Mouse (Mus musculus): ENCODE measurements around the gene Gm12394. TPM values are rescaled to one million over a fixed set of nuclear protein-coding genes. Genes with fewer than 3 reads are reported as not detected.
"Not testable (repeated sequence)": the region's sequence is repeated elsewhere in the genome, so short reads cannot be mapped to it uniquely, and the experiment has no call there.

Gm12394 gene
- total and polyA plus RNA-seq, 2 experiments from 2014 or later = 0.16 to 0.21 TPM

DNA sequence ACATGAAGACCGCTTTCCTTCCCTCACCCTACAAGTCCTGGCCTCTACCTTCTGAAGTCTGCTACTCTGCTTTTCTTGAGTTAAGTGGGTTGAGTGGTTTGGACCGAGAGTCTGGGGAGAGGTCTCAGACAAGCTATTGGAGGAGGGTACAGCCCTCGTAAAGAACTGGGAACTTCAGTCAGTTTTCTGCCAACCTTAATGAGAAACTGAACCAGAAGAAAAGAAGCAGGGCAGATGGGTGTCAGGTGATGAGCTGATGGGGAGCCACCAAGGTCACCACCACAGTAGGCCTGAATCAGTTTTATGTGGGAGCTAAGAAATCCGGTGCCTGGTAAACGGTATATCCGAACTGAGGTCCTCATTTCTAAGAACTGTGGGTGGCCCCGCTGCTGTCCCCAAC is 15.6 kb upstream of the Gm12394 start:
- Histone ChIP-seq H3K36me3 (ENCODE audit: insufficient read depth, low read length) (no peaks in the 10 kb centered on the region), H3K27ac (ENCODE audit: low read depth, low read length) (no peak overlapping the region), H3K9me3 (ENCODE audit: low read length) (no peaks in the 10 kb centered on the region), H3K4me3 (ENCODE audit: low read depth, low read length) (no peak overlapping the region), H3K9ac (replicated peaks; ENCODE audit: low read length, poor library complexity, severe bottlenecking) (no peak overlapping the region), H3K4me1 (ENCODE audit: insufficient read depth, low read length) (no peaks in the 10 kb centered on the region), H3K27me3 (ENCODE audit: insufficient read depth, low read length) (no peaks in the 10 kb centered on the region), H3K4me2 (ENCODE audit: low read depth, low read length, poor library complexity, severe bottlenecking) (no peak overlapping the region)
- TF ChIP-seq CTCF (IDR thresholded peaks at IDR 0.05) = no peak
- whole genome bisulfite sequencing = 97% methylated on average over 7 of the region's 7 CpGs
- no peak for DNase-seq (ENCODE audit: low spot score)
- ATAC-seq (ENCODE audit: low FRiP score) = no peak

DNA sequence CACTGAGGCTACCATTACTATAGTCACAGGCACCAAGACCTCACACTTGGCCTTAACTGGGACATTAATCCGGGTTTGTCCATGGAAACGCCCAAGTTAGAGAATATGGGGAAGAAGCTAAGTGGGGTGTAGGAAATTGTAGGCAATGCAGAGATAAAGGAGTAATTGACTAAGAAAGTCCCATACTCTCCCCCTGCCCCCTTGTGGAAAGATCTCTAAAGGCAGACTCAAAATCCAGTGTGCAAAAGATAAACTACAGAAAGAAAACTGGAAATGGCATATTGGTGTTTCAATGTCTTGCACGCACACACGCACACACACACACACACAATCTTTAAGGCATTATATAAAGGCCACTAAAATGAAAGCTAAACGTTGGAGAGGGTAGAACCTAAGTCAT is 14.2 kb upstream of the Gm12394 start:
- Histone ChIP-seq H3K4me3 (ENCODE audit: low read depth, low read length) (no peak overlapping the region), H3K36me3 (ENCODE audit: insufficient read depth, low read length) (no peaks in the 10 kb centered on the region), H3K4me2 (ENCODE audit: low read depth, low read length, poor library complexity, severe bottlenecking) (no peak overlapping the region), H3K27ac (ENCODE audit: low read depth, low read length) (no peak overlapping the region), H3K9ac (replicated peaks; ENCODE audit: low read length, poor library complexity, severe bottlenecking) (no peak overlapping the region), H3K9me3 (ENCODE audit: low read length) (no peaks in the 10 kb centered on the region), H3K4me1 (ENCODE audit: insufficient read depth, low read length) (no peaks in the 10 kb centered on the region), H3K27me3 (ENCODE audit: insufficient read depth, low read length) (no peaks in the 10 kb centered on the region)
- DNase-seq (ENCODE audit: low spot score) (peak; percentile 4), ATAC-seq (ENCODE audit: low FRiP score) (no peak)
- 82% methylated on average over 5 of the region's 5 CpGs for WGBS
- peak; percentile 66 for TF ChIP-seq CTCF (IDR thresholded peaks at IDR 0.05)

DNA sequence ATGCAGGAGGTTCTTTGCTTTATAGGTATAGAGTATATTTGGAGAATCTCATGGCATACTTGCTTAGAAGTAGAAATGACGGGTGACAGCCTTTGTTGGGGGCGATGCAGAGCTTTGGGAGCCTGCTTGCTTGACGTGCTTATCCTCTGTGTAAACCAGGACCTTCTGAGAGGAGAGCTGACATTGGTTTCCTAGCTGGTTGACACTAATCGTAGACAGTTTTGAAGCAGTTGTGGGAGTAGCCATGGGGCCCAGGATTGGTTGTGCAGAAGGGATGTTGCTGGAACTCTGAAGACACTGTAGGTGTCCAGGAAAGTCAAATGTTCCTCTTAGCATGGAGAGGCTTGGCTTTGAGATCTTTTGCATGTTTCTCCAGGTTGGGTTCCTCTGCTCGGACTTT is 11.6 kb upstream of the Gm12394 start:
- 93% methylated on average over 5 of the region's 5 CpGs for WGBS
- H3K9me3 ChIP-seq (ENCODE audit: low read length) = no peaks in the 10 kb centered on the region
- no peaks in the 10 kb centered on the region for H3K27me3 ChIP-seq (ENCODE audit: insufficient read depth, low read length)
- no peak for TF ChIP-seq CTCF (IDR thresholded peaks at IDR 0.05)
- H3K4me1 ChIP-seq (ENCODE audit: insufficient read depth, low read length) = no peaks in the 10 kb centered on the region
- ATAC-seq (ENCODE audit: low FRiP score) (no peak), DNase-seq (ENCODE audit: low spot score) (no peak)
- H3K27ac ChIP-seq (ENCODE audit: low read depth, low read length) = no peak overlapping the region
- no peak overlapping the region for H3K9ac ChIP-seq (replicated peaks; ENCODE audit: low read length, poor library complexity, severe bottlenecking)
- no peak overlapping the region for H3K4me2 ChIP-seq (ENCODE audit: low read depth, low read length, poor library complexity, severe bottlenecking)
- no peak overlapping the region for H3K4me3 ChIP-seq (ENCODE audit: low read depth, low read length)
- no peaks in the 10 kb centered on the region for H3K36me3 ChIP-seq (ENCODE audit: insufficient read depth, low read length)

DNA sequence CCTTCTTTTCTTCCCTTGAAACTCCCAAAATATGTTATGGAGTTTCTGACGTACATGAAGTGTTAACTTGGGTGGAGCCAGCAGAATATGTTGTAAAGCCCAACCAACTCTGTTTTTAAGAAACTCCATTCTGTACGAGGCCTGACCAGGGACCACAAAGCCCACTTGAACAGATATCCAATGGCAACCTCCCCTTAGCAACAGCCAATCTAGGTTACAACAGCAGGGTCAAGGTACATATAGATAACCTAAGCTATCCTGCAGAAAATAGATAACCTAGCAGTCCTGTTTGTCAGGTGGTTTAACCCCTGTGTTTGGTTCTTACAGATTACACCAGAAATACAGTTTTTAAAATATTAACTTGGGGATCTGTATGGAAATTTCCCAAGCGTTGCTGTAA is 10.8 kb upstream of the Gm12394 start:
- H3K4me1 ChIP-seq (ENCODE audit: insufficient read depth, low read length) = no peaks in the 10 kb centered on the region
- H3K9ac ChIP-seq (replicated peaks; ENCODE audit: low read length, poor library complexity, severe bottlenecking) = no peak overlapping the region
- H3K27ac ChIP-seq (ENCODE audit: low read depth, low read length) = no peak overlapping the region
- no peak overlapping the region for H3K4me2 ChIP-seq (ENCODE audit: low read depth, low read length, poor library complexity, severe bottlenecking)
- no peak overlapping the region for H3K4me3 ChIP-seq (ENCODE audit: low read depth, low read length)
- 79% methylated on average over 3 of the region's 3 CpGs for WGBS
- H3K27me3 ChIP-seq (ENCODE audit: insufficient read depth, low read length) = no peaks in the 10 kb centered on the region
- no peak for DNase-seq (ENCODE audit: low spot score)
- ATAC-seq (ENCODE audit: low FRiP score) = no peak
- H3K9me3 ChIP-seq (ENCODE audit: low read length) = no peaks in the 10 kb centered on the region
- no peak for TF ChIP-seq CTCF (IDR thresholded peaks at IDR 0.05)
- no peaks in the 10 kb centered on the region for H3K36me3 ChIP-seq (ENCODE audit: insufficient read depth, low read length)

DNA sequence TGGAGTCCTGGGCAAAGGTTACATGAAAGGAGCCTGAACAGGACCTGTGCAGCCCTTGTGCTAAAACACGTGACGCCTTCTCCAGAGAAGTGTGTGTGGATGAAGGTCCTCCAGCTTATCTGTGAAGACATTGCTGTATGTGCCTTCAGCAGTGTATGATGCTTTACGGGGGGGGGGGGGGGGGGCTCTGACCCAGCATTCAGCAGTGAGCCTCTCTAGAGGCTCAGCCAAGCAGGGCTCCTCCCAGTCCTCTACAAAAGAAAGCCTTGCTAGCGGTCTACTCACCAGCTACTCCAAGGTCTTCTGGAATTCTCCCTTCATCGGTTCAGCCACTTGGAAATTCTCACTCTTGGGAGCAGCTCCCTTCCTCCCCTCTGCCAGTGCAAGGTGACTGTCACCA is 6.9 kb upstream of the Gm12394 start:
- not testable (repeated sequence) for ATAC-seq (ENCODE audit: low FRiP score); H3K36me3 ChIP-seq (ENCODE audit: insufficient read depth, low read length); H3K27me3 ChIP-seq (ENCODE audit: insufficient read depth, low read length); H3K9me3 ChIP-seq (ENCODE audit: low read length); H3K4me2 ChIP-seq (ENCODE audit: low read depth, low read length, poor library complexity, severe bottlenecking); H3K4me1 ChIP-seq (ENCODE audit: insufficient read depth, low read length); DNase-seq (ENCODE audit: low spot score); H3K9ac ChIP-seq (replicated peaks; ENCODE audit: low read length, poor library complexity, severe bottlenecking); H3K27ac ChIP-seq (ENCODE audit: low read depth, low read length); H3K4me3 ChIP-seq (ENCODE audit: low read depth, low read length)
- 84% methylated on average over 4 of the region's 5 CpGs for WGBS

DNA sequence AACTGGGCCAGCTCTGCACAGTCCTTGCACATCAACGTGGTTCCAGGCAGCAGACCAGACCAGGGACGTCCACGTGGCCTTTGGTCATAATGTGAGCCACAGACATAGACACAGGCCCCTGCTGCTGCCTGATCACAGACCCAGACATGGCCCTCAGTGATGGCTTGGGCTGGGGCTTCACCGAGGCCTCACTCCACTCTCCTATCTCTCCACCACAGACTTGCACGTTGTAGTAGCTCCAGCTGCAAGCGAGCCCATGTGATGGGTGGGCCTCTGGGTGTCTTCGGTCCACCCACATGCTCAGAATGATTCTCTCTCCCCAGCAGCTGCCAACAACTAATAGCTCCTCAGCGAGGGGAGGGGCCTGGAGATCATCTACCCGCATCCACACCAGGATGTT is 3.9 kb upstream of the Gm12394 start:
- not testable (repeated sequence) for ATAC-seq (ENCODE audit: low FRiP score); H3K4me3 ChIP-seq (ENCODE audit: low read depth, low read length); DNase-seq (ENCODE audit: low spot score); H3K4me1 ChIP-seq (ENCODE audit: insufficient read depth, low read length); H3K4me2 ChIP-seq (ENCODE audit: low read depth, low read length, poor library complexity, severe bottlenecking); H3K36me3 ChIP-seq (ENCODE audit: insufficient read depth, low read length); H3K9ac ChIP-seq (replicated peaks; ENCODE audit: low read length, poor library complexity, severe bottlenecking); H3K9me3 ChIP-seq (ENCODE audit: low read length); H3K27me3 ChIP-seq (ENCODE audit: insufficient read depth, low read length); H3K27ac ChIP-seq (ENCODE audit: low read depth, low read length)
- 86% methylated on average over 9 of the region's 9 CpGs for WGBS

DNA sequence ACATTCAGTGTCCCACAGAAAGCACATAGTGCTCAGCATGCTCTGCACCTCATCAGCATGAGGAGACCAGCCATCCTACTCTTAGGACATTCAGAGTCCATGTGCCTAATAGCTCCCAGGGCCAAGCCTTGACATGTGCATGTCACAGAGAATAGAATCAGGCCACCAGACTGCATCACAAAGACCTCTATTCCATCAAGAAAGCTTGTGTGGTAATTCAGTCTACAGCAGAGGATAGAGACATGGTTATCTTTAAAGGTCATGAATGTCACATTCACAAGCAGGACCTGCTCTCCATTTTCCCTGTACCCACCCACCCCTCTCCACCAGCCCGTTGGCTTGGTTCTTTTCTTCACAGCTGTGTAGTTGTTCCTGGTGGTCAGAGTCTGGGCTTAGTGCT is 2.8 kb downstream of the Gm12394 start, which contains the start of gene Fam205a1:
Fam205a1 (minus strand) TSS at position 101 of the 400 bp plus-strand sequence.
- H3K9ac ChIP-seq (replicated peaks; ENCODE audit: low read length, poor library complexity, severe bottlenecking); H3K9me3 ChIP-seq (ENCODE audit: low read length); H3K4me2 ChIP-seq (ENCODE audit: low read depth, low read length, poor library complexity, severe bottlenecking); H3K27ac ChIP-seq (ENCODE audit: low read depth, low read length); DNase-seq (ENCODE audit: low spot score); H3K27me3 ChIP-seq (ENCODE audit: insufficient read depth, low read length); ATAC-seq (ENCODE audit: low FRiP score); H3K4me1 ChIP-seq (ENCODE audit: insufficient read depth, low read length); H3K36me3 ChIP-seq (ENCODE audit: insufficient read depth, low read length); H3K4me3 ChIP-seq (ENCODE audit: low read depth, low read length): not testable (repeated sequence)
- WGBS = 67% methylated on average over 1 of the region's 1 CpGs

DNA sequence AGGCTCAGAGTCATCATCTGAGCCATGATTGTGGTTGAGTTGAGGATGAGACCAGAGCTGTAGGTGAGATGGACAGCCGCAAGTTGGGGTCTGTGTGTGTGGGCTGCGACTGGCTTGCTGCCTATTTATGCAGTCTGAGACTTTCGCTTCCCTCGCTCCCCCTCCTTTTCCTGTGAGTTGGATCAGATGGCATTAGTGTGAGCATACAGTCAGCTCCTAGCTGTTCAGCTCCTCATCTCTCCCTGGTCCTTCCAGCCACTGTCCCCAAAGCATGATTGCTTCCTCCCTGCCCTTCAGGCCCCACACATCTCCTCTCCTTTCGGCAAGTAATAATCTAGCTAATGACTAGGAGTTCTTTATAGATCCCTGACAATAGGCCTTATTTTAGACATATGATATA is 82.7 kb downstream of the Gm12394 start, which contains the start of gene Ccl21a:
Ccl21a (minus strand) TSS at position 101 of the 400 bp plus-strand sequence.
- not testable (repeated sequence) for H3K9ac ChIP-seq (replicated peaks; ENCODE audit: low read length, poor library complexity, severe bottlenecking); H3K27ac ChIP-seq (ENCODE audit: low read depth, low read length); H3K9me3 ChIP-seq (ENCODE audit: low read length); H3K36me3 ChIP-seq (ENCODE audit: insufficient read depth, low read length); H3K4me3 ChIP-seq (ENCODE audit: low read depth, low read length); ATAC-seq (ENCODE audit: low FRiP score); H3K4me2 ChIP-seq (ENCODE audit: low read depth, low read length, poor library complexity, severe bottlenecking); H3K27me3 ChIP-seq (ENCODE audit: insufficient read depth, low read length); DNase-seq (ENCODE audit: low spot score); H3K4me1 ChIP-seq (ENCODE audit: insufficient read depth, low read length)
- WGBS = no CpG with 5 or more reads among the region's 5 CpGs

DNA sequence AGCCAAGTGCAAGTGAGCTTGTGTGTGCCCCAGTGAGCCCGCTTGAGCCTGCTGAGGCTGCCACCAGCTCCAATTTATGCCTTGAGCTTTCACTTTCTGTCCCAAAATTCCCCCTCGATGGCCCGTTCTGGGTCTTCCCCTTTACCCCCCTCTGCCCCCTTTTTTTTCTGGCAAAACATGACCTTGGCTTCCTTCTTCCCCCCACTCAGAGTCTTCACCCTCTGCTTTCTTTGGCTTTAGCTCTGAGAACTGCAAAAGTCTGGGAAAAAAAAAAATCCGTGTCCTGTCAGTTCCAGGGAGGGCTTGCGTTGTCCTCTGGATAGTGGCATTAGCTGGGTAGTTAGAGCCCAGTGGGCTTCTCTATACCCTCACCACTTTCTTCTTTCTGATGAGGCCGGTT is 100.1 kb downstream of the Gm12394 start, which contains the start of gene Ccl19:
Ccl19 (minus strand) TSS at position 101 of the 400 bp plus-strand sequence.
- not testable (repeated sequence) for H3K27me3 ChIP-seq (ENCODE audit: insufficient read depth, low read length); H3K36me3 ChIP-seq (ENCODE audit: insufficient read depth, low read length); ATAC-seq (ENCODE audit: low FRiP score); H3K4me2 ChIP-seq (ENCODE audit: low read depth, low read length, poor library complexity, severe bottlenecking); DNase-seq (ENCODE audit: low spot score); H3K9ac ChIP-seq (replicated peaks; ENCODE audit: low read length, poor library complexity, severe bottlenecking); H3K4me3 ChIP-seq (ENCODE audit: low read depth, low read length); H3K27ac ChIP-seq (ENCODE audit: low read depth, low read length); H3K4me1 ChIP-seq (ENCODE audit: insufficient read depth, low read length); H3K9me3 ChIP-seq (ENCODE audit: low read length)
- no CpG with 5 or more reads among the region's 6 CpGs for WGBS

Measured in midbrain, postnatal 0 days (tissue).